Mouse (Mus musculus): ENCODE results near the gene Alppl2. TPM values are rescaled to one million over a fixed set of nuclear protein-coding genes. Genes with fewer than 3 reads are reported as not detected.

Gene Alppl2
- total RNA-seq, 4 experiments from 2014 or later: not detected

- no peak for DNase-seq (ENCODE audit: low spot score in 2 of 2)
These were observed 39.0 kb downstream of the Alppl2 start for GRCm38 (mm10) chr1:87050700-87051099.

DNA sequence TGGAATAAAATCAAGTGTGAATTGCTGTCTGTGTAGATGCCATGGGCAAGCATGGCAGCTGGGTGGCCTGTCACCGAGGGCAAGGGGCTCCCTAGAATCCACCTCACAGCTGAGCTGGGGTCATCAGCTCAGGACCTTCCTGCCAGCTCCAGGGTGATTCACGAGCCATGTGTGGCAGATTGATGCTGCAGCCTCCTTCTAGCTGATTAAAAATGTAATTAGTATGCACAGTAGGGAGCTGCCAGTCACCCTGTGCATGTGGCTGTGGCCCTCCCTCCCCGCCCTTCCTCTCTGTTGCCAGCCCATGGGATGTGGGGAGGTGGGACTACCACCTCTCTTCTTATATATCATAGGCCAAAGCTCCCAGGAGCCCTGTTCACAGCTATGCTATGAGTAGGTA is 39.7 kb downstream of the Alppl2 start:
- no peak for DNase-seq (ENCODE audit: low spot score in 2 of 2)

- peak; percentile 63 to 82 for DNase-seq (ENCODE audit: low spot score in 2 of 2)
These were observed 47.8 kb downstream of the Alppl2 start for GRCm38 (mm10) chr1:87041814-87042438.

- DNase-seq (ENCODE audit: low spot score in 2 of 2): peak in 1 of 2 experiments; percentile 72
These were observed 48.6 kb downstream of the Alppl2 start for GRCm38 (mm10) chr1:87041119-87041518.

DNA sequence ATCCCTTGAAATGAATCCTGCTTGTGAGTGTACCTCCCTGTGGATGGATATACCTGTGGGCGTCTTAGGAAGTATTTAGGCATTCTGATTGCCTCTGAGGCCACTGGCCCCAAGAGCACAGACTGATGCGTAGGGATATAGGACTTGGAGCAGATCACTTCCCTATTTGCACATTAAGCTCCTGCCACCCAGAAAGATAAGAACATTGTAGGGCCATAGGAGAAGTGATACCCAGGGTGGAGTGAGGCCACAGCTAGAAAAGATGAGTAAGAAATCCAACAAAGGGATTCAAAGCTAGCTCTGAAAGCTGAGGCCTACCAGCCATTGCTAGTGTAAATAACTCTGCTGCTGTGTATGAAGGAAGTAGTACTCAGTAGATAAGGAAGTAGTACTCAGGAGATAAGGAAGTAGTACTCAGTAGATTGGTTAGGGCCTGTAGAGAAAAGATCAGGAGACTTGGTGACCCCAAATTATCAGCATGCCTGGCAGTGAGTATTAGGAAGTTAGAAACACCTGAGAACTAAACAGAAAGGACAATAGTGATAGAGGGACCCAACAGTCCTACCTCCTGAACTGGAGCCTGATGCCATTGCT is 51.2 kb downstream of the Alppl2 start:
- DNase-seq (ENCODE audit: low spot score in 2 of 2): no peak

Other genes with a start within 250 kb of the Alppl2 start
- under 1 TPM in 1 of 4 experiments, not detected in 3; 0.20 TPM for gene Alpi, start 11.7 kb upstream of the Alppl2 start, total RNA-seq (2022)
- not detected for gene Akp3, start 35.0 kb upstream of the Alppl2 start, total RNA-seq (2022)
- 1 to 10 TPM; 2.3 to 5.3 (median 3.7) TPM for gene Ecel1, start 66.6 kb upstream of the Alppl2 start, total RNA-seq (2022)
- gene Prss56, start 93.4 kb upstream of the Alppl2 start, total RNA-seq (2022): under 1 TPM in 1 of 4 experiments, not detected in 3; 0.14 TPM
- not detected for gene Chrnd, start 100.7 kb upstream of the Alppl2 start, total RNA-seq (2022)
- not detected for gene Chrng, start 114.7 kb upstream of the Alppl2 start, total RNA-seq (2022)
- gene Eif4e2, start 124.0 kb upstream of the Alppl2 start, total RNA-seq (2022): 10 to 100 TPM; 54.7 to 68.0 (median 59.8) TPM
- 10 to 100 TPM; 14.7 to 17.4 (median 16.3) TPM for gene Efhd1, start 174.4 kb upstream of the Alppl2 start, total RNA-seq (2022)
- 100 to 1,000 TPM; 130 to 170 (median 151) TPM for gene Gigyf2, start 237.1 kb upstream of the Alppl2 start, total RNA-seq (2022)

Data from layer of hippocampus, adult 8-10 months (tissue).